Mouse (Mus musculus): Measurements from ENCODE around the gene Tyw3.

DNA sequence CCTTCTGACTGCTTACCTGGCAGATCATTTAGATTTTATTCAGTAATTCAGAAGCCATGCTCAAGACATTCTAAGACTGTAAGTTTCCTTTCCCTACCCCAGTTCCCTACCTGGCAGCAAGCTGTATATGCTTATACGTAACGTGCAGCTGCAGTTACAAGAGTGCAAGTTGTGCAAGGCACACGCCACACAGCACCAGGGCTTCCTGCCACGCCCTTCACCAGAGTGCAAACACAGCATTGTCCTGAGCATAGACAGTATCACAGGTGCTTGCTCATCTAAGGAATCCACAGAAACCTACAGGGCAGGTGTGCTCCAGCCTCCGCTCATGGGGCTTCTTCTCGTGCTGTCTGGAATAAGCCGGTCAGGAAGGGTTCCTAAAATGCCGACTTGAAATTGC lies 19.0 kb downstream of the Tyw3 start:
- TF ChIP-seq POLR2A (IDR thresholded peaks at IDR 0.05; ENCODE audit: borderline replicate concordance, low read depth, low read length) = no peak
- TF ChIP-seq CTCF (IDR thresholded peaks at IDR 0.05; ENCODE audit: low read depth, low read length) = no peak

All from bone marrow macrophage, adult 2 months (primary cell).